Mouse (Mus musculus) erythroblast, embryonic 14.5 days (primary cell): ENCODE results near the gene Ubqln3.

Experiments used
- GATA1 ChIP-seq: IDR thresholded peaks from 2 replicates; pipeline ENCODE4 v1.6.1; 2012; ENCODE audit warnings: low read length, inconsistent platforms, mixed read lengths
- TAL1 ChIP-seq: IDR thresholded peaks from 3 replicates; pipeline ENCODE4 v1.6.1; 2012; ENCODE audit warnings: low read length, inconsistent platforms, mixed read lengths

DNA sequence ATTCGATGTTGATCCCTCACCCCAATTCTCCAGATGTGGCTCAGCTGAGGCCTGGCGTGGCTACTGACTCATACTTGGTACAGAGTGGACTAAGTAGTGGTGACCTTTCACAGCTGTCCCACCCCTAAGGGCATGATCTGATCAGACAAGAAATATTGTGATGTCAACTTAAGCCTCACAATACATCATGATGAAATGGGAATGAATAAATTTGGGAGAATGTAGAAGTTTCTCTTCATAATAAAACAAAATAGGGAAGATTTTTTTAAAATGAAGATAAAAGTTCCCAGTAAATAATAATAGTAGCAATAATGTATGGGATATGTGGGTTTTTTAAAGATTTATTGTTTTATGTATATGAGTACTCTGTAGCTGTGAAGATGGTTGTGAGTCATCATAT, 7.4 kb upstream of the Ubqln3 start, which contains the start of gene Ubqlnl:
- TF ChIP-seq TAL1 (no peak), GATA1 (no peak)
